Mouse (Mus musculus): ENCODE measurements around the gene Rfx3.

Gene Rfx3

GRCm38 (mm10) chr19:27905976-27906375 is 105.0 kb downstream of the Rfx3 start:
- no peak for DNase-seq (ENCODE audit: low read depth)

DNA sequence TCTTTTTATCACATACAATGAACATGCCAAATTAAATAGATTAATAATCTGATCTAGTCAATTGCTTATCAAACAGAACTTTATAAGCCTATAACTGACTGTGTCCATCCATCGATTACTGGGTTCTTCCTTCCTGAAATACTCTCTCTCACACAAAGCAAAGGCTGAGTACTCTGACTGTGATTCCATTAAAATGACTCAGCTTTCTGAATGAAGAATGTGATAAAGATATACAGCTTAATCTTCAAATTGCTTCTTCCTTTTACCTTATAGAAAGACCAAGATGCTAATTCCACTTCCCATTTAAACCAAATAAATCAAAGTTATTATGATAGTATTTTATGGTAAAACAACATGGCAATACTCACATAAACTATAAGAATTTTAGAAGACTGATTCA is 105.8 kb downstream of the Rfx3 start:
- no peak for DNase-seq (ENCODE audit: low read depth)

DNA sequence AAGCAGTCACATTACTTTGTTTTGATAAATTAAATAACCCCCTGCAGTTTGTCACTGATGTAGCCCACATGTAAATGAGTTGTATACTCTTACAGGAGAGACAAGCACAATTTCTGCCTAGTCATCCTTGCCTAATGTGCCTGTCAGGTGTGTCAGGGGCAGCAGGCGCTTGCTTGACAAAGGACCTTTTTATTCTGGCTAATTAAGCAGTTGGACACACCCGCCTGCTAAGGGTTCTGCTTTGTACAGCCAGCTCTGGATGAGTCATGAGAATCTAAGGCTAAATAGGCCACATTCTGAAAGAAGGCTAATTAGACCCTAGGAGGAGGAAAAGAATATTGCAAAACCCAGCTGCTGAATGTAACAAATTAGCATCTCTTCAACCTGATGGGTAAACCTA is 106.3 kb downstream of the Rfx3 start:
- DNase-seq (ENCODE audit: low read depth) = peak; percentile 41

DNA sequence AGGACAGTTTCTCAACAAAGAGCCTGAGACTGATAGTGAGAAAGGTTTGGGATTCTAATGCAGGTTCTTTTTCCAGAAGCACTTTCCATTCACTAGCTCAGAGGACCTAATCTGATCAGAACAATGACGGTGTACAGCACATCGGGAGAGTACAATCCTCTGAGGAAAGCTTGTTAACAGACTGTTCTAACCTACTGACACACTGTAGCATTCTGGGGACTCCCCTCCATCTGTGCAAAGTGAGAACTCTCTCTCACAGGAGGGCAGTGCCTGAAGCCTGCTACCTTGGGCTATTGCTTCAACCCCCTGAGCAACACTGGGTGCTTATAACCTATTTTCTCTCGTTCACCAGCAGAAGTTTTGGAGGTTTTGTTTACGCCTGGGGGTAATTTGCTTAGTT is 106.8 kb downstream of the Rfx3 start:
- DNase-seq (ENCODE audit: low read depth) = no peak

- peak; percentile 46 for DNase-seq (ENCODE audit: low read depth)
Observed at GRCm38 (mm10) chr19:27902601-27903000, 108.4 kb downstream of the Rfx3 start.

GRCm38 (mm10) chr19:27901693-27902092 is 109.3 kb downstream of the Rfx3 start:
- no peak for DNase-seq (ENCODE audit: low read depth)

GRCm38 (mm10) chr19:27884520-27884919 is 126.4 kb downstream of the Rfx3 start:
- DNase-seq (ENCODE audit: low read depth) = no peak

DNA sequence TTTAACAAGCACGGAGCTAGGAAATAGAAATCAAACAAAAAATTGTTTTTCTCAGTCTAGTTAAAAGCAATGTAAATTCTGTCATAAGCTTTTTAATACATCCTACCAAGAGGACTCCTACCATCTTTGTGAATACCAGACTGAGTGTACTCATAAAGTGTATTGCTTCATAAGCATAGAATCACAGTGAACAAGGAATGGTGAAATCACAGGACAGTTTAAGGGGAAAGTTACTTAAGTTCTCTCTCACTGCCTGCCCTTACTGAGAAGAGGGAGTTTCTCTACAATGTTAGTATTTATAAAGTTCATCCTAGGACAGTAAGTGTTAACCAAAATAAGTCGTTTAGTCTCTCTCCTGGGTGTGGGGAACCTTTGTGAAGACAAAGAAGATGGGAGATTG is 133.5 kb downstream of the Rfx3 start:
- DNase-seq (ENCODE audit: low read depth) = peak; percentile 18

DNA sequence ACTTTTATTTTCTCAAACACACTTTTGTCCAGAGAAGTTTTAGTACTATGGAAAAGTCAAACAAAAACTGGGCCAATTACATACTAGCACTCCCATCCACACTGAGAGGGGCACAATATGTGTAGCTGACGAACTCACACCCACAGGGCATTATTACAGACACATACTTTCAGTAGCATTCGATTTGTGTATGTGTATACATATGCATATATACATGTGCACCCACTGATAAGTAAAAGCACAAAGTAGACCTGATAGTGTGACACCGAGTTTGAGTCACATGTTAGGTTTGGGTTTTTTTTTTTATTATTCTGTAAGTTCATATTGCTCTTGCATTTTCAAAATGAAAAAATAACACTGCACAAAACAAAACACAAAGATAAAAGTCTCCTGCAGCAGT is 140.2 kb downstream of the Rfx3 start:
- no peak for DNase-seq (ENCODE audit: low read depth)

GRCm38 (mm10) chr19:27859641-27860040 is 151.3 kb downstream of the Rfx3 start:
- DNase-seq (ENCODE audit: low read depth) = no peak

DNA sequence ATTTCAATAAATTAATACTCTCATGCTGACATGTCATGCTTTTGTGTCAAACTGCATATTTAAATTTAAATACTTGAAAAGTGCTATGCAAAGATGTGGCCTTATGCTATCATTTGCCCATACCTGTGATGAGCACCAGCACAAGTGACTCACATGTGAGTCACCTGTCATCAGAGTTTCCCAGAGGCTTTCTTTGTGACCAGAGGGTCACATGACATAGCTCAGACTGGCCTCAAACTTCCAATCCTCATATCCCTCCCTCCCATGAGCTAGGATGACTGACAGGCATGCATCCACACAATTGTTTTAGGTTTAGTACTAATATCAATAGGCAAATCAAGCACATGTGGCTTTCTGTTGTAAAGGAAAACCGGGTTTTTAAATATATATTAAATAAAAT is 162.0 kb downstream of the Rfx3 start:
- DNase-seq (ENCODE audit: low read depth) = no peak

- DNase-seq (ENCODE audit: low read depth) = peak; percentile 11
Observed at GRCm38 (mm10) chr19:27847055-27847454, 163.9 kb downstream of the Rfx3 start.

DNA sequence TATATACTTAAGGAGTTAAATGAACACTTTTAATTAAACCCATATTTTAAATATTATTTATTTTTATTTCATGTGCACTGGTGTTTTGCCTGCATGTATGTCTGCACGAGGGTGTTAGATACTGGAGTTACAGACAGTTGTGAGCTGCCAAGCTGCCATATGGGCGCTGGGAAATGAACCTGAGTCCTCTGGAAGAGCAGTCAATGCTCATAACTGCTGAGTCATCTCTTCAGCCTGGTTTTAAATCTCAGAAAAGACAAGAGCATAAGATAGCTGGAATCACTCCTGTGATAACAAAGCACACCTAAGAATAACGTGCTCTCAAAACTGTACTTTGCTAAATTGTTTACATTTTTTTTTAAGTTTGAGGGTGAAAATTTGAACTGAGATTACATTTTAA is 172.3 kb downstream of the Rfx3 start:
- DNase-seq (ENCODE audit: low read depth) = no peak

GRCm38 (mm10) chr19:27838041-27838440 is 172.9 kb downstream of the Rfx3 start:
- DNase-seq (ENCODE audit: low read depth) = no peak

DNA sequence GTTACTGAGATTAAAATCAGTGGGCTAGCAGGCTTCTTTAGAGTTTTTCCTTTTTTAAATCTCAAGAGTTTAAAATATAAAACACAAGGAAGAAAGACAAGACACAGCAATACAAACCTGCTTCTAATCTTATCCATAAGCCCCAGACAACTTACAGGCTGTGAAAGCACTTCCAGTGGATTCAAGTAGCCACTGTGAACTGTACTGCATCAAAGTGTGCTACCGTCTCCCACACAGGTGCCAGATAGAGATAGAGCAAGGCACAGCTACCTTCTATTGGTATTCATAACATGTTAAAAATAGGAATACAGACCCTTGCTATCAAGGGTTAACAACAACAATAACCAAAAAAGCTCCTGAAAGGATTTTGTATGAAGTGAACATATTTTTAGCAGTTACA is 178.5 kb downstream of the Rfx3 start:
- DNase-seq (ENCODE audit: low read depth) = no peak

DNA sequence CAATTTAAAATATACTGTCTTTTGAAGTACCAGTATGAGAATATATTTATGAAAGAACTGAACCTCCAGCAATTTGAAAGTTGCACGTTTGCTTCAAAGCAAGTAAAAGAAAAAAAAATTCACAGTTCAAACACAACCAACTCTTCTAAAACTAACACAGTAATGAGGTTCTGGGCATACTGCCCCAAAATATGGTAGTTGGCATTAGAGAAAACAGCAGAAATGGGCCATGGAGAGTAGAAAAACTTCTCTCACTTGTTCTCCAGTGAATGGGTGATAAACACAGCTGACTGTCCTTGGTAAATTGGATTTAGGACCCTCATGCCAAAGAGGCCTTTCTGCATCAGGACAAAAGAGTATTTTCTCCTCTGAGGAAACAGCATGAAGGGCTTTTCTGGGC is 182.7 kb downstream of the Rfx3 start:
- peak; percentile 26 for DNase-seq (ENCODE audit: low read depth)

- DNase-seq (ENCODE audit: low read depth) = no peak
Observed at GRCm38 (mm10) chr19:27817661-27818060, 193.3 kb downstream of the Rfx3 start.

GRCm38 (mm10) chr19:27780030-27780429 is 230.9 kb downstream of the Rfx3 start:
- DNase-seq (ENCODE audit: low read depth) = peak; percentile 50

DNA sequence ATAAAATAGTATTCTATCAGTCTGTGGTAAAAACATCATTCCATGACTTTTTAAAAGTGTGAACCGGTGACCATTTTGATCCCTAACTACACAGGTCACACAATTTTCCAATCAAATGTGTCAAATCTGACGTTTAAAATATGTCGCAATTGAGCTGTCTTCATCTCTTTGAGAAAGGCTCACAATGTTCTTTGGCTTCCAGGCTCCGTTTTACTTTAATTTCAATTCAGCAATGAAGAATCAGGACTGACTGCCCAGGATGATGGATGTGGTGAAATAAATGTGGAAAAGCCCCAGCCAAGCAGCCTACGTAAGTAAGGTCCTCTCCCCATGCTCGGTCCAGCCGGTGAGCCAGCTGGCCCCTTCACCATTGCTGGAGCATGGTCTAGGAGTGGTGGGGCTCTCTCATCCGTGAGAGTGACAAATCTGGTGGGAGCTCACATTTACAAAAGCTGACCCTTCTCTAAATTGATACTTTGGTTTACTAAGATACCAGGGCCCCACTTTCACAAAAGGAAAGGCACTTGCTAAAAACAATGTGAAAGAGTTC is 240.2 kb downstream of the Rfx3 start:
- DNase-seq (ENCODE audit: low read depth) = peak; percentile 51

GRCm38 (mm10) chr19:27768444-27768843 is 242.5 kb downstream of the Rfx3 start:
- no peak for DNase-seq (ENCODE audit: low read depth)

DNA sequence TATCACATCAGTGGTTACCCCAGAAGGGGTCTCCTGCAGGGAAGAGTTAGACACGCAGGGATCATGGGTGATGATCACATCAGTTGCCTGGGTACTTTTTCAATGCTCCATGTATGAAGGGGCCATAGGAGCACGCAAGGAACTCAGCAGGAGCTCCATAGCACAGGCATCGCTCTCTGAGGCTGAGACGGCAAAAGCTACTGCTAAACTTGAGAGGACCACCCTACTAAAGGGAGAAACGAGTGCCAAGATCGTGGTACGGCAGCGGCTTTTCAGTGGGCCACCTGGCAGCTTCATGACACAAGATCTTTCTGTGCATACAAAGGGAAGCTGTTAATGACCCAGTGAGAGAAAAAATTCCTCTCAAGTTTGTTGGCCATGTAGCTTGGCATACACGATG is 250.7 kb downstream of the Rfx3 start:
- DNase-seq (ENCODE audit: low read depth) = no peak

GRCm38 (mm10) chr19:27759347-27759746 is 251.6 kb downstream of the Rfx3 start:
- no peak for DNase-seq (ENCODE audit: low read depth)

- no peak for DNase-seq (ENCODE audit: low read depth)
Observed at GRCm38 (mm10) chr19:27747301-27747700, 263.7 kb downstream of the Rfx3 start.

DNA sequence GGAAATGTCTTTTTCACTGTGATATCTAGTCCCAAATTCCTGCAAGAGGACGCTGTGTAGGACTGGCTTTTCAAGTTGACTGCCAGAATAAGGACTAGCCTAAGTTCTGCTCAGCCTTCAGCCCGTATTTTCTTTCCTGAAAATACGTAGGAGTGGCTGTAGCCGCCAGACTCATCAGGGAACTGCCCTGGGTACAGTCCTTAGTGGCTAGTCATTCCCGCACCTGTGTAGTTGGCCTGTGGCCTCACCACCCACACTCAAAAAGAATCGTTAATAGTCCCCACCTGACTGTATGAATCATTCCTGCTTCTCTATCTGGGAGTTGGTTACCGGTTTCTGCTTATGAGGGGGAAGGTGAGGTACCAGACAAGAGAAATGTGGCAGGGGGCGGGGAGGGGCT is 272.1 kb downstream of the Rfx3 start:
- DNase-seq (ENCODE audit: low read depth) = no peak

GRCm38 (mm10) chr19:27736571-27736970 is 274.4 kb downstream of the Rfx3 start:
- DNase-seq (ENCODE audit: low read depth) = no peak
